7 mouse cellular contexts compared by ENCODE assay signal in genomic region chr4:147940576-147941044, GRCm38 (mm10). TPM values are rescaled to one million over a fixed set of nuclear protein-coding genes. Genes with fewer than 3 reads are reported as not detected.
DNase-seq lines count a peak whose midpoint lies in the region; ATAC-seq lines count a peak whose summit lies in the region.

TSS of gene 2510039O18Rik (plus strand) at chr4:147940895.

- no peaks in the 10 kb centered on the region for H3K9me3 ChIP-seq in intestine, embryonic 14.5 days (ENCODE audit: control insufficient read depth, low read length)
- H3K9me3 ChIP-seq in midbrain, embryonic 10.5 days (replicated peaks) = no peaks in the 10 kb centered on the region

- WGBS in intestine, embryonic 14.5 days = 1% methylated on average over 28 of the region's 35 CpGs
- 3% methylated on average over 35 of the region's 35 CpGs for WGBS in midbrain, embryonic 10.5 days

- intact Hi-C loops in left cerebral cortex, postnatal 25 days (cut with DNase I) = no loop called here

- peaks cover 30% of the 10 kb centered on the region for H3K4me1 ChIP-seq in intestine, embryonic 14.5 days (replicated peaks; ENCODE audit: control insufficient read depth, insufficient read depth, low read length)
- peaks cover 54% of the 10 kb centered on the region for H3K4me1 ChIP-seq in midbrain, embryonic 10.5 days

- H3K36me3 ChIP-seq in intestine, embryonic 14.5 days (ENCODE audit: control insufficient read depth, insufficient read depth, low read length) = peaks cover 23% of the 10 kb centered on the region
- peaks cover 29% of the 10 kb centered on the region for H3K36me3 ChIP-seq in midbrain, embryonic 10.5 days

- H3K9ac ChIP-seq in intestine, embryonic 14.5 days (ENCODE audit: low read length) = peak within 1 kb of the TSS; percentile 74

- peak; percentile 78 for ATAC-seq in intestine, embryonic 14.5 days (replicated peaks; ENCODE audit: low FRiP score, low TSS enrichment, low read depth)

- peak within 1 kb of the TSS; percentile 90 for H3K4me3 ChIP-seq in intestine, embryonic 14.5 days (ENCODE audit: low read depth, low read length)
- H3K4me3 ChIP-seq in midbrain, embryonic 10.5 days = peak within 1 kb of the TSS; percentile 99

- H3K27me3 ChIP-seq in intestine, embryonic 14.5 days (replicated peaks; ENCODE audit: control insufficient read depth, insufficient read depth, low read length) = no peaks in the 10 kb centered on the region
- peaks cover 11% of the 10 kb centered on the region; the same call in 1 of the 2 replicates for H3K27me3 ChIP-seq in midbrain, embryonic 10.5 days (ENCODE audit: low read depth, poor library complexity, severe bottlenecking)

- peak; percentile 76 to 77 for DNase-seq in adrenal gland, adult 18-20 months (ENCODE audit: low spot score in 2 of 2)
- peak; percentile 94 for DNase-seq in embryo, embryonic 11 days
- peak; percentile 79 for DNase-seq in gastrocnemius, postnatal 25 days
- peak; percentile 89 for DNase-seq in intestine, embryonic 14.5 days (ENCODE audit: low spot score)
- peak; percentile 77 to 87 for DNase-seq in left cerebral cortex, postnatal 25 days (ENCODE audit: low spot score in 2 of 2)
- DNase-seq in midbrain, embryonic 10.5 days (ENCODE audit: low spot score) = peak; percentile 92
- DNase-seq in right cerebral cortex, postnatal 4 days = peak; percentile 84

- H3K27ac ChIP-seq in intestine, embryonic 14.5 days (ENCODE audit: low read depth) = peak within 1 kb of the TSS; percentile 77
- peak within 1 kb of the TSS; percentile 82 for H3K27ac ChIP-seq in midbrain, embryonic 10.5 days (replicated peaks)

- peak within 1 kb of the TSS; percentile 76 for H3K4me2 ChIP-seq in intestine, embryonic 14.5 days (ENCODE audit: low read length)

RNA-seq across cellular contexts. Expression of gene 2510039O18Rik, which starts in this region (rescaled TPM):
- total RNA-seq in adrenal gland, adult 18-20 months (2021) = 10 to 100 TPM; 44.1 to 48.0 TPM
- total RNA-seq in gastrocnemius, postnatal 25 days (2021) = 10 to 100 TPM; 19.1 to 20.0 TPM
- polyA plus RNA-seq in intestine, embryonic 14.5 days (2014; fragmentation: Nextera tagmentation; extraction: Ambion mirVana) = 19.9 and 21.3 TPM in 2 replicates
- 10 to 100 TPM; 29.0 to 30.6 TPM for total RNA-seq in left cerebral cortex, postnatal 25 days (2021)
- 11.6 and 11.7 TPM in 2 replicates for polyA plus RNA-seq in midbrain, embryonic 10.5 days (2016; fragmentation: Nextera tagmentation; extraction: Ambion mirVana)

Comparison
In these comparisons a context has a peak if more than half of its experiments do, and no peak if none do; other contexts are left out.
1. Peak in every context shown above with its lines: DNase-seq, ATAC-seq, H3K4me3 ChIP-seq and H3K27ac ChIP-seq.